Mouse (Mus musculus) cerebellum, adult 9-11 months (tissue): ENCODE measurements around the gene Idh3a.
A peak's percentile ranks its signal among the peaks of the same experiment; 100 is the strongest.
"Not testable (repeated sequence)": the region's sequence is repeated elsewhere in the genome, so short reads cannot be mapped to it uniquely, and the experiment has no call there.

Source experiments
- DNase-seq: peaks from one replicate; pipeline ENCODE4 v3.0.0; 2022

Idh3a gene

GRCm38 (mm10) chr9:54593652-54594051 lies 7.5 kb downstream of the Idh3a start:
- not testable (repeated sequence) for DNase-seq

DNA sequence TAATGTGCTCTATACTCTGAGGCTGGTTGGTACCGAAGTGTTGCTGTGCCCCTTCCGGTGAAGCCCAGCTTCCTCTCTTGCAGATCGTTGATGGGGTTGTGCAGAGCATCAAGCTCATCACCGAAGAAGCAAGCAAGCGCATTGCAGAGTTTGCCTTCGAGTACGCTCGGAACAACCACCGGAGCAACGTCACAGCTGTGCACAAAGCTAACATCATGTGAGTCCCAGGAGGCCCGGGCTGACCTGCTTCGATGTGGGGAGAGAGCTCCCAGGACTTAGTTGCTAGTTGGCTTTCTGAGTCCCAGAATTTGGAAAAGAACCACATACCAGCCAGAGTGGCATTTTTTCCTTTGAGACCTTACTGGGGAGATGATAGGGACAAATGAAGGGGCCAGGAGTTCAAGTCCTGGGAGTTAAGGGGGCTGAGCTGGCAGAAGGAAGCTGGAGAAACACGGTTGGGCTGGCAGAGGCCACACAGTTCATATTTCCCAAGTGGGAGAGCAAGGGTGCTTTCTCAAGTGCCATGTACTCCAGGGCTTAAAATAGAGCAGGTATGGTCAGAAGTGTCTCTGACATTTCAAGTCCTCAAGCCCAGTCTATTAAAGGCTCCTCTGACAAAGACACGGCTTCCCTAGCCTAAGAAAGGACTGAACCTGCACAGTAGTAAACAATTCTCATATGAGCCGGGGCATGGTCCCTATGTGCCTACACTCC lies 10.8 kb downstream of the Idh3a start:
- DNase-seq: no peak

GRCm38 (mm10) chr9:54602386-54602785 lies 16.3 kb downstream of the Idh3a start:
- DNase-seq: no peak

GRCm38 (mm10) chr9:54602916-54603315 lies 16.8 kb downstream of the Idh3a start:
- DNase-seq: no peak

- DNase-seq: no peak
These were observed 18.1 kb downstream of the Idh3a start for GRCm38 (mm10) chr9:54604131-54604654.

- DNase-seq: peak; percentile 40
These were observed 18.8 kb downstream of the Idh3a start for GRCm38 (mm10) chr9:54604886-54605285.

DNA sequence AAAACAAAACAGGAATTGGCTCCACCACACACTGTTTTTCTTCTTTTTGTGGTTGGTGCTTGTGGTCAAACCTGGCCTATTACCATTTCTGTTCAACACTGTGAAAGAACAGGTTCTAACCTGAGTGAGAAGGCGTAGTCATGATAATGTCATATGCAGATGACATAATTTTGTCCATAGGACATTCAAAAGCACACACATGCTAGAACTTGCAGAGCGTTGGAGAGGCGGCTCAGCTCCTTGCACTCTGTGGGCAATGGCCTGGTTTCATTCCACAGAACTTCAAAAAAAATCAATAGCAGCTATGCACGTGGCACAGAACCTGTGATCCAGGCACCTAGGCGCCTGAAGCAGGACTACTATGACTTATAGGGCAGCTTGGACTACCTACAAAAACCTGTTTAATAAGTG lies 26.7 kb downstream of the Idh3a start:
- no peak for DNase-seq

DNA sequence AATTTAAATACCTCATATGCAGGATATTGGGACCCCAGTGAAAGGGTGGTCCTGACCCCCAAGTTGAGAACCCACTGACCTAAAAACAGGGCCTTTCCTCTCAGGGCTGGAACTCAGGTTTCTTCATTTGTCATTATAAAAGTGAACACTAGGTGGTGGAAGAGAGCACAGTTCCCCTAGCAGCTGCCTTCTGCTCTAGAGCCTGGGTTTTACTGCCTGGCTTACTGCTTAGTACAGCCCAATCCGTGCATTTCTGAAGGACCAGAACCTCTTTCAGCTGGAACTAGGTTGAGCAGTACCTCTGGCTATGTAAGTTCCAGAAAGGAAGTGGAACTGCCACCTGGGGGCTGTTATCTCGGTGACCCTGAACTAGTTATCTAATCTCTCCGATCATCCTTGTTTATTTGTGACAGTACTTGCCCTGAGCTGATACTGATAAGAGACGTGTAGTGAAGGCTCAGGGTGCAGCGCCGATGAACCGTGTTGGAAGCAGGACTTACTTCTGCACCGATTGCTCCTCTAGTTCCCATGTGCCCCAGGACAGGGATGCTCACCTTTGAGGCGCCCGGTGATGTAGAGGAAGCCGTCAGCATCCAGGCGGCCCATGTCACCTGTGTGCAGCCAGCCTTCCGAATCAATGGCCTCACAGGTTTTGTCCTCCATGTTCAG lies 28.2 kb downstream of the Idh3a start:
- DNase-seq: peak; percentile 34

DNA sequence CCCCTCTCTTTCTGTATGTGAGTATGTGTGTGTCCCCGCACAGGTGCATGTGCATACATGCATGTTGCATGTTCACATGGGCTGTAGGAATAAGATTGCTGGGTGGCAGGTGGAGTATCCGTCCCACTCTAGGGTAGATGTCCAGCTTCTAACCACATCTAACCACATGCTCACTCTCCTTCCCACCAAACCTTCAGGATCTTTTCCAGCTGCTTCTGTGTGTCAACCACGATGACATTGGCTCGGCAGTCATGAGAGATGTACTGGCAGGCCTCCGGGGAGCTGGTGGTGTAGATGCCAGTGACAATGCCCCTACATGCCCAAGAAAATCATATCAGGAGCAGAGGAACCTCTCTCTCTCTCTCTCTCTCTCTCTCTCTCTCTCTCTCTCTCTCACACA lies 41.1 kb downstream of the Idh3a start:
- DNase-seq: no peak

DNA sequence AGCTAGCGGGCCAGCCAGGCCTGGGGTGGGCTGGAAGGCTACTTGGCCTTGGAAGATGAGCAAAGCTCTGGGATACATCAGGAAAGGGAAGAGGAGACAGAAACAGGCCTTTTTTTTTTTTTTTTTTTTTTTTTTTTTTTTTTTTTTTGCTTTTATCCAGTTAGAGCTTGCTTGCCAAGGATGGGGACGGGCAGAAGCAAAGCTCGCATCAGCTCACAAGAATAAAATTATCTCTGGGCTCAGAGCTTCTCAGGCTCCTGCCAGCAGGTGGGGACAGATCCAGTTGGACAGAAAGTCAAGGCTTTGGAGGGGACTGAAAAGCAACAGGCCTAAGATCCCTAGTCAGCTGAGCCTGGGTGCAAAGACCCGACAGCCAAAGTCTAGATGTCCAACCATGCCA lies 42.6 kb downstream of the Idh3a start:
- DNase-seq: peak; percentile 43

GRCm38 (mm10) chr9:54629613-54630261 lies 43.6 kb downstream of the Idh3a start:
- DNase-seq: peak; percentile 23

GRCm38 (mm10) chr9:54630905-54631304 lies 44.8 kb downstream of the Idh3a start:
- DNase-seq: no peak

GRCm38 (mm10) chr9:54633401-54633800 lies 47.3 kb downstream of the Idh3a start:
- DNase-seq: no peak

GRCm38 (mm10) chr9:54637510-54638314 lies 51.6 kb downstream of the Idh3a start:
- no peak for DNase-seq

GRCm38 (mm10) chr9:54639192-54639591 lies 53.1 kb downstream of the Idh3a start:
- no peak for DNase-seq

GRCm38 (mm10) chr9:54641548-54641947 lies 55.4 kb downstream of the Idh3a start:
- DNase-seq: no peak

DNA sequence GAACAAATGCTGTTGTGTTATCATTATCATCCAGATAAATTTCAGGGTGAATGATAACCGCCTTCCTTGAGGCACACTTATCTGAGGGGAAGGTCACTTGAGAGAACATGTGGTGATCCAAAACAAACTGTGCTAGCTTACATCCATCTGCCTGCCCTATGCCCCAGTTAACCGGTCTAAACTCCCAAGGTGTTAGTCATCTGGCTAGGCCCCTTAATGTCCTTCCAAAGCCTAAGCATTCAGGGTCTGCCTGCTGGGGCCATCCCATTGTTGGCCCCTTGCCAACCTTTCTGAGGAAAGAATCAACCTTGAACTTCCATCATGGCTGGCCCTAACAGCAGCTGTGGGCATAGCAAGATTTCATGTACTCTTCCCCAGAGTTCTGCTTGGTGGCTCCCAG lies 56.0 kb downstream of the Idh3a start:
- no peak for DNase-seq

DNA sequence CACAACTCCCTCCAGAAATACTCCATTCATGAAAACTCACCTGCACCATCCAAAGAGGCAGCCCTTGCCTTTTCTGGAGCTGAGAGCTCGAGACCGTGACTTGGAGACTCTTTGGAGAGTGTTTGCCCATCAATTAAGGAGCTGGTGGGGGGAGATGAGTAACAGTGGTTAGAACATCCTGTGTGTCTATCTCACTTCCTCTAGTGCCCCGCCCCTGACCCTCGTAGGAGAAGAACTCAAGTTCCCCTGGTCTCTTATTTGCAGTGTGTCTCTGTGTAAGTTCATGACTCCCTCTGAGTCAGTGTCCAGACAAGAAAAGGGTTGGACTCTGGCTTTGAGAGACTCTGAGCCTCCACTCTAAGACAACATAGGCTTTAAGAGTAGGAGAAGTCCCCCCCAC lies 56.4 kb downstream of the Idh3a start:
- DNase-seq: no peak

DNA sequence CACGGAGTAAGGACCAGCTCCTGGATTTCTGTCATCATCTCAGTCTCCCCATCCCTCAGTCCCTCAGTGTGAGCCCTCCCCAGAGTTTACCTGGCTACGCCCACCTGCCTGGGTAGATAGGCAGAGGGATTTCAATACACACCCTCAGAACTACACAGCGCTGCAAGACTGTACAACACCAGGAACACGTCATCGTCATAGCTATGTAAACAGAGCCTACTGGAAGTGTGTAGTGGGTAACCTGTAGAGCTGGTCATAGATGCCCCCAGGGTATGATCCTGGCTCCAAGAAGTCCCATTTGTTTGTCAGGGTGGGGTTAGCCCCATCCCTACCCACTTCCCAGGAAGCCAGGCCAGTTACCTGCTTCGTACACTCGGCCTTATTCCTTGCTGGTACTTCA lies 57.0 kb downstream of the Idh3a start:
- no peak for DNase-seq

GRCm38 (mm10) chr9:54645530-54645929 lies 59.4 kb downstream of the Idh3a start:
- DNase-seq: no peak

- DNase-seq: no peak
These were observed 60.1 kb downstream of the Idh3a start for GRCm38 (mm10) chr9:54646252-54646651.

GRCm38 (mm10) chr9:54647456-54647855 lies 61.3 kb downstream of the Idh3a start:
- DNase-seq: no peak

GRCm38 (mm10) chr9:54649360-54649759 lies 63.2 kb downstream of the Idh3a start:
- no peak for DNase-seq
